Mouse (Mus musculus) WW6 (cell line): Measurements from ENCODE around the gene Mpnd.
"Not testable (repeated sequence)": the region's sequence is repeated elsewhere in the genome, so short reads cannot be mapped to it uniquely, and the experiment has no call there.

ENCODE experiments used
- DNase-seq: peaks from one replicate; pipeline ENCODE4 v3.0.0-alpha.2; 2013; ENCODE audit warnings: low read depth, low spot score

The Mpnd gene

GRCm38 (mm10) chr17:56038583-56039261, 33.2 kb downstream of the Mpnd start:
- DNase-seq = no peak

GRCm38 (mm10) chr17:56039345-56039744, 33.8 kb downstream of the Mpnd start:
- DNase-seq = no peak

- peak; percentile 95 for DNase-seq
Observed at GRCm38 (mm10) chr17:56040030-56040856, 34.7 kb downstream of the Mpnd start, which contains the start of gene Chaf1a. TSS of gene Chaf1a (plus strand) at chr17:56040439.

GRCm38 (mm10) chr17:56040857-56041163, 35.3 kb downstream of the Mpnd start:
- DNase-seq = no peak

GRCm38 (mm10) chr17:56051369-56051768, 45.9 kb downstream of the Mpnd start:
- DNase-seq = no peak

- no peak for DNase-seq
Observed at GRCm38 (mm10) chr17:56054938-56055337, 49.4 kb downstream of the Mpnd start.

GRCm38 (mm10) chr17:56055945-56056678, 50.6 kb downstream of the Mpnd start:
- DNase-seq = no peak

GRCm38 (mm10) chr17:56057381-56058120, 52.0 kb downstream of the Mpnd start:
- DNase-seq = no peak

- DNase-seq = no peak
Observed at GRCm38 (mm10) chr17:56062081-56062480, 56.6 kb downstream of the Mpnd start.

- DNase-seq = not testable (repeated sequence)
Observed at GRCm38 (mm10) chr17:56065715-56066114, 60.2 kb downstream of the Mpnd start.
